Comparison of ENCODE assay signal across 25 mouse cellular contexts in the genomic region with DNA sequence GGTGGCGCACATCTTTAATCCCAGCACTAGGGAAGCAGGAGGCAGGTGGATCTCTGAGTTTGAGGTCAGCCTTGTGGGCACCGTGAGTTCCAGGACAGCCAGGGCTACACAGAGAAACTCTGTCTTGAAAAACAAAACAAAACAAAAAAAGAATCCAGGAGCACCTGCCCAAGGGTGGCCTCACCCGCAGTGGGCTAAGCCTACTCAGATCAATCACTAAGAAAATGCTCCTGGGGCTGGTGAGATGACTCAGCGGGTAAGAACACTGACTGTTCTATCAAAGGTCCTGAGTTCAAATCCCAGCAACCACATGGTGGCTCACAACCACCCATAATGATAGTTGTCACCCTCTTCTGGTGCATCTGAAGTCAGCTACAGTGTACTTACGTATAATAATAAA. TPM values are rescaled to one million over a fixed set of nuclear protein-coding genes. Genes with fewer than 3 reads are reported as not detected.
"Had no signal": no experiment of that assay in that cellular context is flagged by ENCODE, and none has a peak within 500 bp of the region (broad histone marks: within the 10 kb centered on the region; RNA-seq: fewer than 3 reads in every experiment).

No protein-coding gene starts in this region.

- H3K9ac ChIP-seq: neural tube, embryonic 13.5 days; neural tube, embryonic 15.5 days; stomach, embryonic 15.5 days had no signal

- DNase-seq: retina, postnatal 1 day; right cerebral cortex, adult 18-20 months; right cerebral cortex, postnatal 14 days; right cerebral cortex, postnatal 25 days; right cerebral cortex, postnatal 4 days; spleen, adult 18-20 months; thymus, adult 18-20 months; thymus, adult 2 months; thymus, postnatal 14 days; thymus, postnatal 25 days; thymus, postnatal 36 days; thymus, postnatal 4 days had no signal

- H3K36me3 ChIP-seq: neural tube, embryonic 13.5 days; neural tube, embryonic 15.5 days; stomach, embryonic 15.5 days had no signal

- H3K9me3 ChIP-seq: neural tube, embryonic 13.5 days; neural tube, embryonic 15.5 days; stomach, embryonic 15.5 days had no signal

- H3K4me1 ChIP-seq: stomach, embryonic 15.5 days had no signal

- H3K27ac ChIP-seq: neural tube, embryonic 13.5 days; neural tube, embryonic 15.5 days; stomach, embryonic 15.5 days; stomach, postnatal 0 days had no signal

- H3K4me3 ChIP-seq: neural tube, embryonic 13.5 days; neural tube, embryonic 15.5 days; stomach, embryonic 15.5 days had no signal

RNA-seq across cellular contexts. Expression of a gene that starts 45.3 kb away (rescaled TPM):
- total RNA-seq: neutrophil, adult 5-6 weeks had no signal
- polyA plus RNA-seq: neural tube, embryonic 13.5 days; neural tube, embryonic 14.5 days; neural tube, embryonic 15.5 days; small intestine, adult 2 months; spleen, adult 2 months; stomach, embryonic 14.5 days; stomach, embryonic 15.5 days; stomach, embryonic 16.5 days; stomach, postnatal 0 days; testis, adult 2 months; thymus, adult 2 months; thymus, postnatal 0 days; urinary bladder, adult 2 months had no signal

RNA-seq across cellular contexts. Expression of a gene that starts 53.6 kb away (rescaled TPM):
- total RNA-seq: neutrophil, adult 5-6 weeks had no signal
